Mouse (Mus musculus): ENCODE results near the gene Vmn1r163. TPM values are rescaled to one million over a fixed set of nuclear protein-coding genes. Genes with fewer than 3 reads are reported as not detected.

The Vmn1r163 gene
- not detected in 4 replicates for total RNA-seq (2023; ENCODE audit: inconsistent age)

GRCm38 (mm10) chr7:23055240-23055639 lies at the start of gene Vmn1r163:
Vmn1r163 (plus strand) TSS chr7:23055540.

GRCm38 (mm10) chr7:23019823-23020222 lies 35.5 kb upstream of the Vmn1r163 start, which contains the start of gene Gm4216:
Gm4216 (minus strand) TSS chr7:23019923.

GRCm38 (mm10) chr7:23067356-23067755 lies 12.0 kb downstream of the Vmn1r163 start, which contains the start of gene Gm8720:
Gm8720 (minus strand) TSS chr7:23067456.

Other genes with a start within 250 kb of the Vmn1r163 start
- gene Vmn1r159, start 211.9 kb upstream of the Vmn1r163 start, total RNA-seq (2023; ENCODE audit: inconsistent age), result not detected in 4 replicates
- gene Vmn1r160, start 184.3 kb upstream of the Vmn1r163 start, total RNA-seq (2023; ENCODE audit: inconsistent age), result not detected in 4 replicates
- gene Gm4214, start 70.9 kb upstream of the Vmn1r163 start, total RNA-seq (2023; ENCODE audit: inconsistent age), result not detected in 4 replicates
- not detected in 4 replicates for gene Gm4216, start 35.6 kb upstream of the Vmn1r163 start, total RNA-seq (2023; ENCODE audit: inconsistent age)
- gene Gm8720, start 11.9 kb downstream of the Vmn1r163 start, total RNA-seq (2023; ENCODE audit: inconsistent age), result not detected in 4 replicates
- gene Gm10662, start 88.9 kb downstream of the Vmn1r163 start, total RNA-seq (2023; ENCODE audit: inconsistent age), result not detected in 4 replicates
- gene Vmn1r165, start 161.8 kb downstream of the Vmn1r163 start, total RNA-seq (2023; ENCODE audit: inconsistent age), result not detected in 4 replicates
- not detected in 4 replicates for gene Vmn1r166, start 196.1 kb downstream of the Vmn1r163 start, total RNA-seq (2023; ENCODE audit: inconsistent age)
- not detected in 4 replicates for gene Gm6902, start 223.4 kb downstream of the Vmn1r163 start, total RNA-seq (2023; ENCODE audit: inconsistent age)
- gene Nlrp4e, start 245.7 kb downstream of the Vmn1r163 start, total RNA-seq (2023; ENCODE audit: inconsistent age), result not detected in 4 replicates